ENCODE assay signal across 17 mouse cellular contexts in genomic region chr8:31762091-31762490, GRCm38 (mm10).
"Had no signal": no experiment of that assay in that cellular context is flagged by ENCODE, and none has a peak within 500 bp of the region (broad histone marks: within the 10 kb centered on the region; RNA-seq: fewer than 3 reads in every experiment).

No protein-coding gene starts in this region.

- ATAC-seq: liver, postnatal 0 days; midbrain, embryonic 13.5 days; midbrain, embryonic 15.5 days had no signal

- H3K27me3 ChIP-seq: liver, embryonic 13.5 days; liver, embryonic 15.5 days; lung, embryonic 15.5 days; megakaryocyte, embryonic 14.5 days; midbrain, embryonic 13.5 days; midbrain, embryonic 15.5 days; neural tube, embryonic 13.5 days had no signal

- H3K9me3 ChIP-seq: liver, embryonic 13.5 days; liver, embryonic 15.5 days; lung, embryonic 15.5 days; midbrain, embryonic 13.5 days; midbrain, embryonic 15.5 days; neural tube, embryonic 13.5 days had no signal

- H3K27ac ChIP-seq: liver, embryonic 13.5 days; liver, embryonic 15.5 days; lung, embryonic 15.5 days; macrophage; midbrain, embryonic 13.5 days; midbrain, embryonic 15.5 days; neural tube, embryonic 13.5 days had no signal

- H3K4me3 ChIP-seq: liver, embryonic 13.5 days; liver, embryonic 15.5 days; lung, embryonic 15.5 days; megakaryocyte, embryonic 14.5 days; midbrain, embryonic 13.5 days; midbrain, embryonic 15.5 days; neural tube, embryonic 13.5 days had no signal

- DNase-seq: liver, embryonic 13.5 days; liver, postnatal 0 days; lung, adult 2 months; lung, postnatal 14 days; right cerebral cortex, postnatal 14 days; spleen, adult 18-20 months; thymus, adult 18-20 months; thymus, postnatal 14 days; thymus, postnatal 36 days had no signal

- H3K9ac ChIP-seq: liver, embryonic 13.5 days; liver, embryonic 15.5 days; liver, postnatal 0 days; lung, embryonic 15.5 days; midbrain, embryonic 13.5 days; midbrain, embryonic 15.5 days; neural tube, embryonic 13.5 days had no signal

- H3K36me3 ChIP-seq: liver, embryonic 13.5 days; liver, embryonic 15.5 days; lung, embryonic 15.5 days; midbrain, embryonic 13.5 days; midbrain, embryonic 15.5 days; neural tube, embryonic 13.5 days had no signal

- H3K4me1 ChIP-seq: liver, embryonic 13.5 days; liver, embryonic 15.5 days; lung, embryonic 15.5 days; megakaryocyte, embryonic 14.5 days; midbrain, embryonic 13.5 days; midbrain, embryonic 15.5 days; neural tube, embryonic 13.5 days had no signal

- H3K4me2 ChIP-seq: liver, embryonic 13.5 days; liver, embryonic 15.5 days; lung, embryonic 15.5 days; midbrain, embryonic 11.5 days; midbrain, embryonic 13.5 days; midbrain, embryonic 15.5 days; neural tube, embryonic 13.5 days had no signal
